Mouse (Mus musculus) frontal cortex, postnatal 36 days (tissue): ENCODE measurements around the gene Acvr1c.

Experiments
- DNase-seq, 2 experiments: peaks; one replicate each; pipeline ENCODE4 v3.0.0; 2022; ENCODE audit warnings: low spot score in 2 of 2

The Acvr1c gene

GRCm38 (mm10) chr2:58282259-58282910 is 75.3 kb downstream of the Acvr1c start:
- peak in 1 of 2 experiments; percentile 35 for DNase-seq

- no peak for DNase-seq
These were observed 76.6 kb downstream of the Acvr1c start for GRCm38 (mm10) chr2:58281046-58281445.

- no peak for DNase-seq
These were observed 78.5 kb downstream of the Acvr1c start for GRCm38 (mm10) chr2:58279163-58279562.

GRCm38 (mm10) chr2:58276454-58276853 is 81.2 kb downstream of the Acvr1c start:
- DNase-seq = no peak

DNA sequence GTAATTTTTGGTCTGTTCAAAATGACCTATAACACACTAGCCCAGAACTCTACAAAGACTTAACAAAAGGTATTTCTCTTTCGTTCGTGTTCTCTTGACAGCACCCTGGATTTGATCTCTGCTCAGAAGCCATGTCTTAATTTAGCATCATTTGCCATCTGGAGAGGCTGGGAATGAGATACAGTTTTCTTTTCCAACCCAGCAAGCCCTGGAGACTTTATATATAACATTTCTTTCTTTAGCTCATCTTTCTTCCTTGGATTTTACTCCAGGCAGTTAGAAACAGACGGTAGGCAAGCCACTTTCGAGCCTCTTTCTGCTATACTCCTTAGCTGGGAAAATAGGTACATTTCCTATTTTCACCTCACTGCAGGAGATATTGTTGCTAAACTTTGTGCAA is 117.1 kb downstream of the Acvr1c start:
- DNase-seq = peak; percentile 9 to 79

DNA sequence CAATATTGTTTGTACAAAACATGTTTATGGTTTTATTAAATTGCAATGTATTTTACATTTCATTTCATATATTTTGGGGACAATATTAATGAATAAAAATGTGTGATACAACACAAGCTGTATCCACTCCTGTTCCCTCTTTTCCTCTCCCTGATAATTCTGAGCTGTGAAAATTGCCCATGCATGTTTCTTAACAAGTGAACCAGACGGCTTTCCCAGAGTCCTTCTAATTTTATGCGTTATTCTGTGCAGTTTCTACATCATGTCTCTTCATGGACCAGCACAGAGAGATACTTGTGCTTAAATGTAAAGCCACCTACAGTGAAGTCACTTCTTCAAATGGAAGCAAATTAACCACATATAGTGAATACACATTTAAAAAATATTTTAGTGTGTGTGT is 120.2 kb downstream of the Acvr1c start:
- no peak for DNase-seq
